Mouse (Mus musculus) hindbrain, postnatal 0 days (tissue): ENCODE measurements around the gene Ryr1. TPM values are rescaled to one million over a fixed set of nuclear protein-coding genes. Genes with fewer than 3 reads are reported as not detected.

Source experiments
- ATAC-seq: fragments of 200-750 bp; cut with Nextera tagmentation; 2 replicates; pipeline ENCODE4 v1.8.0; 2017; ENCODE audit warnings: mild to moderate bottlenecking, moderate TSS enrichment, moderate library complexity
- DNase-seq: peaks from one replicate; pipeline ENCODE4 v3.0.0-alpha.2; 2015; ENCODE audit warnings: low spot score
- H3K27ac ChIP-seq: fragments of 300-500 bp; sonication (generic); 2 replicates; pipeline ENCODE4 v1.5.1; 2014; ENCODE audit warnings: mild to moderate bottlenecking
- H3K27me3 ChIP-seq: fragments of 300-500 bp; sonication (generic); 2 replicates; pipeline ENCODE4 v1.6.1; 2014; ENCODE audit warnings: low read length, mixed read lengths; ENCODE audit not compliant: insufficient read depth
- H3K36me3 ChIP-seq: fragments of 300-500 bp; sonication (generic); 2 replicates; pipeline ENCODE4 v1.6.1; 2014; ENCODE audit warnings: low read length, mixed read lengths; ENCODE audit not compliant: insufficient read depth
- H3K4me1 ChIP-seq: fragments of 300-500 bp; sonication (generic); 2 replicates; pipeline ENCODE4 v1.6.1; 2014; ENCODE audit warnings: antibody characterized with exemption, low read length, mixed read lengths; ENCODE audit not compliant: insufficient read depth
- H3K4me2 ChIP-seq: fragments of 300-500 bp; sonication (generic); 2 replicates; pipeline ENCODE4 v1.6.1; 2014; ENCODE audit warnings: low read depth, mild to moderate bottlenecking, low read length, moderate library complexity, mixed read lengths
- H3K4me3 ChIP-seq: fragments of 300-500 bp; sonication (generic); 2 replicates; pipeline ENCODE4 v1.5.1; 2014; ENCODE audit warnings: low read length
- H3K9ac ChIP-seq: fragments of 300-500 bp; sonication (generic); replicated peaks from 2 replicates; pipeline ENCODE4 v1.6.1; 2014; ENCODE audit warnings: mild to moderate bottlenecking, low read length, moderate library complexity, mixed read lengths
- H3K9me3 ChIP-seq: fragments of 300-500 bp; sonication (generic); 2 replicates; pipeline ENCODE4 v1.6.1; 2016; ENCODE audit warnings: low read length, mixed read lengths
- CTCF ChIP-seq: IDR thresholded peaks from 2 replicates; pipeline ENCODE4 v1.5.1; 2016; ENCODE audit warnings: antibody characterized with exemption, control low read depth, low read depth
- WGBS: fragments of 180-500 bp; shearing (Covaris S2); extraction: QIAGEN DNeasy Blood & Tissue Kit; methylation state at CpG from one replicate; pipeline ENCODE4 v1.1.7; 2014; 5-methylcytosine and 5-hydroxymethylcytosine counted together
- polyA plus RNA-seq: library from polyadenylated mRNA; unstranded; fragments of >200 nt; fragmentation: Nextera tagmentation; extraction: Ambion mirVana; gene quantifications from 2 replicates; pipeline ENCODE4 v1.2.1, GENCODE M21; 2015
- total RNA-seq: library from RNA; depleted of rRNA; stranded (reverse); fragments of >200 nt; gene quantifications from 2 replicates; pipeline ENCODE4 v1.2.3, GENCODE M21; 2014

Gene Ryr1
- total and polyA plus RNA-seq, 2 experiments from 2014 or later: 5.0 to 12.5 TPM

- 89% methylated on average over 6 of the region's 6 CpGs for WGBS
- no peak for DNase-seq
- TF ChIP-seq CTCF: no peak
Measured at GRCm38 (mm10) chr7:29028761-29029160, 96.2 kb downstream of the Ryr1 start.

GRCm38 (mm10) chr7:29026811-29027210 lies 98.2 kb downstream of the Ryr1 start:
- no peak for TF ChIP-seq CTCF
- no peaks in the 10 kb centered on the region for H3K27me3 ChIP-seq
- ATAC-seq: no peak
- no peak overlapping the region for H3K27ac ChIP-seq
- no peak for DNase-seq
- H3K9ac ChIP-seq: no peak overlapping the region
- H3K4me1 ChIP-seq: no peaks in the 10 kb centered on the region
- no peaks in the 10 kb centered on the region for H3K36me3 ChIP-seq
- no peak overlapping the region for H3K4me3 ChIP-seq
- no peak overlapping the region for H3K4me2 ChIP-seq
- 77% methylated on average over 4 of the region's 4 CpGs for WGBS
- no peaks in the 10 kb centered on the region for H3K9me3 ChIP-seq

More at GRCm38 (mm10) chr7:29028761-29029160, 96.2 kb downstream of the Ryr1 start:
- Histone ChIP-seq H3K9me3 (no peaks in the 10 kb centered on the region), H3K4me1 (no peaks in the 10 kb centered on the region), H3K4me3 (no peak overlapping the region), H3K27ac (no peak overlapping the region), H3K4me2 (no peak overlapping the region), H3K9ac (no peak overlapping the region), H3K27me3 (no peaks in the 10 kb centered on the region), H3K36me3 (no peaks in the 10 kb centered on the region)
- ATAC-seq: no peak

GRCm38 (mm10) chr7:29026195-29026594 lies 98.8 kb downstream of the Ryr1 start:
- no peaks in the 10 kb centered on the region for H3K36me3 ChIP-seq
- no peak overlapping the region for H3K9ac ChIP-seq
- DNase-seq (no peak), ATAC-seq (no peak)
- H3K4me3 ChIP-seq: no peak overlapping the region
- TF ChIP-seq CTCF: no peak
- H3K27me3 ChIP-seq: no peaks in the 10 kb centered on the region
- H3K4me1 ChIP-seq: no peaks in the 10 kb centered on the region
- no peak overlapping the region for H3K27ac ChIP-seq
- WGBS: 91% methylated on average over 5 of the region's 5 CpGs
- no peaks in the 10 kb centered on the region for H3K9me3 ChIP-seq
- H3K4me2 ChIP-seq: no peak overlapping the region

- H3K4me1 ChIP-seq: no peaks in the 10 kb centered on the region
- no peak for DNase-seq
- no peak overlapping the region for H3K4me2 ChIP-seq
- no peak for ATAC-seq
- no peaks in the 10 kb centered on the region for H3K36me3 ChIP-seq
- 80% methylated on average over 7 of the region's 7 CpGs for WGBS
- no peaks in the 10 kb centered on the region for H3K27me3 ChIP-seq
- TF ChIP-seq CTCF: no peak
- no peaks in the 10 kb centered on the region for H3K9me3 ChIP-seq
- no peak overlapping the region for H3K27ac ChIP-seq
- H3K4me3 ChIP-seq: no peak overlapping the region
- H3K9ac ChIP-seq: no peak overlapping the region
Measured at GRCm38 (mm10) chr7:29025566-29025965, 99.4 kb downstream of the Ryr1 start.

GRCm38 (mm10) chr7:29023514-29023913 lies 101.5 kb downstream of the Ryr1 start:
- Histone ChIP-seq H3K36me3 (no peaks in the 10 kb centered on the region), H3K4me3 (no peak overlapping the region), H3K27me3 (peaks cover 9% of the 10 kb centered on the region; the same call in 1 of the 2 replicates), H3K27ac (no peak overlapping the region), H3K9me3 (no peaks in the 10 kb centered on the region), H3K4me1 (no peaks in the 10 kb centered on the region), H3K4me2 (no peak overlapping the region), H3K9ac (no peak overlapping the region)
- DNase-seq (no peak), ATAC-seq (no peak)
- TF ChIP-seq CTCF: no peak
- 88% methylated on average over 8 of the region's 8 CpGs for WGBS

GRCm38 (mm10) chr7:29022479-29022878 lies 102.5 kb downstream of the Ryr1 start:
- TF ChIP-seq CTCF: no peak
- no peak overlapping the region for H3K4me2 ChIP-seq
- no peak overlapping the region for H3K4me3 ChIP-seq
- ATAC-seq: no peak
- DNase-seq: no peak
- H3K4me1 ChIP-seq: no peaks in the 10 kb centered on the region
- no peak overlapping the region for H3K27ac ChIP-seq
- no peak overlapping the region for H3K9ac ChIP-seq
- no peaks in the 10 kb centered on the region for H3K9me3 ChIP-seq
- 91% methylated on average over 8 of the region's 8 CpGs for WGBS
- peaks cover 19% of the 10 kb centered on the region; the same call in 1 of the 2 replicates for H3K27me3 ChIP-seq
- no peaks in the 10 kb centered on the region for H3K36me3 ChIP-seq

GRCm38 (mm10) chr7:29019447-29020220 lies 105.3 kb downstream of the Ryr1 start:
- H3K4me3 ChIP-seq: peak overlapping the region; percentile 40
- H3K27me3 ChIP-seq: peaks cover 20% of the 10 kb centered on the region; the same call in 1 of the 2 replicates
- ATAC-seq (peak; percentile 42; the same call in 1 of the 2 replicates), DNase-seq (peak; percentile 18)
- no peak for TF ChIP-seq CTCF
- H3K4me2 ChIP-seq: peak overlapping the region; percentile 54
- WGBS: 4% methylated on average over 71 of the region's 88 CpGs
- H3K4me1 ChIP-seq: no peaks in the 10 kb centered on the region
- H3K36me3 ChIP-seq: no peaks in the 10 kb centered on the region
- H3K9me3 ChIP-seq: no peaks in the 10 kb centered on the region
- peak overlapping the region; percentile 40; the same call in 1 of the 2 replicates for H3K9ac ChIP-seq
- H3K27ac ChIP-seq: no peak overlapping the region
